Mouse (Mus musculus) MEL (cell line): ENCODE results near the gene Srcin1. TPM values are rescaled to one million over a fixed set of nuclear protein-coding genes. Genes with fewer than 3 reads are reported as not detected.

ENCODE experiments used
- DNase-seq: peaks from one replicate; pipeline ENCODE4 v3.0.0; 2011; ENCODE audit warnings: low read depth, low spot score
- H3K27ac ChIP-seq: 2 replicates; pipeline ENCODE4 v1.5.1; 2012; ENCODE audit warnings: low read depth, mild to moderate bottlenecking, control low read depth, low read length, moderate library complexity; ENCODE audit not compliant: control insufficient read depth
- H3K27me3 ChIP-seq, 2 experiments: fragments of 150-350 bp in 1 of 2; sonication (generic) in 1 of 2; 2 replicates each; pipeline ENCODE4 v1.6.1; 2012; ENCODE audit warnings: low read length in 2 of 2, mild to moderate bottlenecking in 2 of 2, improper control_type of control experiment in 1 of 2, moderate library complexity in 1 of 2; ENCODE audit not compliant: insufficient read depth in 2 of 2, control insufficient read depth in 1 of 2
- H3K36me3 ChIP-seq, 2 experiments: 2 replicates each; pipeline ENCODE4 v1.6.1; 2012 to 2014; ENCODE audit warnings: low read length in 2 of 2, improper control_type of control experiment in 1 of 2, inconsistent platforms in 1 of 2, mild to moderate bottlenecking in 1 of 2; ENCODE audit not compliant: insufficient read depth in 2 of 2, control insufficient read depth in 1 of 2
- H3K4me1 ChIP-seq, 2 experiments: fragments of 150-350 bp in 1 of 2; sonication (generic) in 1 of 2; 2 replicates each; pipeline ENCODE4 v1.6.1; 2012; ENCODE audit warnings: low read length in 2 of 2, improper control_type of control experiment in 1 of 2, mild to moderate bottlenecking in 1 of 2; ENCODE audit not compliant: insufficient read depth in 2 of 2, control insufficient read depth in 1 of 2
- H3K4me3 ChIP-seq, 2 experiments: fragments of 150-350 bp in 1 of 2; sonication (generic) in 1 of 2; 2 replicates each; pipeline ENCODE4 v1.5.1; 2012; ENCODE audit warnings: low read depth in 2 of 2, low read length in 2 of 2, mild to moderate bottlenecking in 2 of 2, moderate library complexity in 2 of 2, control low read depth in 1 of 2, improper control_type of control experiment in 1 of 2; ENCODE audit not compliant: control insufficient read depth in 1 of 2, insufficient read depth in 1 of 2
- H3K79me2 ChIP-seq: 2 replicates; pipeline ENCODE4 v1.6.1; 2012; ENCODE audit warnings: mild to moderate bottlenecking, low read length, moderate library complexity; ENCODE audit not compliant: control insufficient read depth, poor library complexity, insufficient read depth
- H3K9ac ChIP-seq: 2 replicates; pipeline ENCODE4 v1.6.1; 2012; ENCODE audit warnings: low read depth, mild to moderate bottlenecking, control low read depth, low read length, moderate library complexity; ENCODE audit not compliant: control insufficient read depth, poor library complexity, severe bottlenecking
- H3K9me3 ChIP-seq: fragments of 150-350 bp; sonication (generic); replicated peaks from 2 replicates; pipeline ENCODE4 v1.6.1; 2012; ENCODE audit warnings: mild to moderate bottlenecking, low read length, improper control_type of control experiment, moderate library complexity; ENCODE audit not compliant: insufficient read depth
- CHD2 ChIP-seq: IDR thresholded peaks from 2 replicates; pipeline ENCODE4 v1.6.1; 2011; ENCODE audit warnings: low read length, improper control_type of control experiment
- CTCF ChIP-seq, 3 experiments: IDR thresholded peaks in 2 of 3; conservative IDR thresholded peaks in 1 of 3; 2 replicates each; pipeline ENCODE4 v1.5.1; 2011 to 2012; ENCODE audit warnings: low read length in 3 of 3, low read depth in 2 of 3, mild to moderate bottlenecking in 2 of 3, improper control_type of control experiment in 1 of 3, inconsistent platforms in 1 of 3, mixed read lengths in 1 of 3, moderate library complexity in 1 of 3; ENCODE audit not compliant: control insufficient read depth in 1 of 3, insufficient read depth in 1 of 3, poor library complexity in 1 of 3, severe bottlenecking in 1 of 3
- E2F4 ChIP-seq: IDR thresholded peaks from 2 replicates; pipeline ENCODE4 v1.6.1; 2011; ENCODE audit warnings: low read depth, low read length, improper control_type of control experiment, borderline replicate concordance
- ELF1 ChIP-seq: IDR thresholded peaks from 2 replicates; pipeline ENCODE4 v1.6.1; 2014; ENCODE audit warnings: low read depth, mild to moderate bottlenecking, inconsistent platforms, low read length, improper control_type of control experiment, moderate library complexity
- EP300 ChIP-seq, 2 experiments: IDR thresholded peaks; 2 replicates each; pipeline ENCODE4 v1.6.1; 2011; ENCODE audit warnings: improper control_type of control experiment in 2 of 2, low read length in 2 of 2, low read depth in 1 of 2, mild to moderate bottlenecking in 1 of 2
- ETS1 ChIP-seq: IDR thresholded peaks from 2 replicates; pipeline ENCODE4 v1.6.1; 2012; ENCODE audit warnings: low read depth, mild to moderate bottlenecking, inconsistent platforms, low read length, improper control_type of control experiment, moderate library complexity
- GABPA ChIP-seq: IDR thresholded peaks from 2 replicates; pipeline ENCODE4 v1.6.1; 2012; ENCODE audit warnings: low read depth, mild to moderate bottlenecking, inconsistent platforms, low read length, improper control_type of control experiment, moderate library complexity
- GATA1 ChIP-seq: IDR thresholded peaks from 2 replicates; pipeline ENCODE4 v1.6.1; 2011; ENCODE audit warnings: low read depth, low read length, improper control_type of control experiment
- JUND ChIP-seq: IDR thresholded peaks from 2 replicates; pipeline ENCODE4 v1.6.1; 2011; ENCODE audit warnings: low read depth, mild to moderate bottlenecking, improper control_type of control experiment, low read length
- MAFK ChIP-seq: IDR thresholded peaks from 2 replicates; pipeline ENCODE4 v1.6.1; 2011; ENCODE audit warnings: low read depth, mild to moderate bottlenecking, low read length, improper control_type of control experiment, borderline replicate concordance
- MAZ ChIP-seq: IDR thresholded peaks from 2 replicates; pipeline ENCODE4 v1.6.1; 2012; ENCODE audit warnings: low read depth, mild to moderate bottlenecking, inconsistent platforms, low read length, improper control_type of control experiment
- MXI1 ChIP-seq: IDR thresholded peaks from 2 replicates; pipeline ENCODE4 v1.6.1; 2011; ENCODE audit warnings: mild to moderate bottlenecking, low read depth, low read length, improper control_type of control experiment
- MYC ChIP-seq: IDR thresholded peaks from 2 replicates; pipeline ENCODE4 v1.6.1; 2011; ENCODE audit warnings: low read depth, mild to moderate bottlenecking, low read length, improper control_type of control experiment, moderate library complexity
- NELFE ChIP-seq: IDR thresholded peaks from 2 replicates; pipeline ENCODE4 v1.6.1; 2011; ENCODE audit warnings: low read depth, low read length, improper control_type of control experiment
- NRF1 ChIP-seq: IDR thresholded peaks from 2 replicates; pipeline ENCODE4 v1.6.1; 2014; ENCODE audit warnings: low read depth, mild to moderate bottlenecking, inconsistent platforms, low read length, improper control_type of control experiment, moderate library complexity; ENCODE audit not compliant: poor library complexity, insufficient read depth, severe bottlenecking
- POLR2A ChIP-seq, 2 experiments: IDR thresholded peaks; 2 replicates each; pipeline ENCODE4 v1.6.1; 2011 to 2012; ENCODE audit warnings: low read length in 2 of 2, mild to moderate bottlenecking in 2 of 2, control low read depth in 1 of 2, improper control_type of control experiment in 1 of 2, low read depth in 1 of 2, moderate library complexity in 1 of 2; ENCODE audit not compliant: control insufficient read depth in 1 of 2, insufficient read depth in 1 of 2, poor library complexity in 1 of 2
- POLR2AphosphoS2 ChIP-seq: IDR thresholded peaks from 2 replicates; pipeline ENCODE4 v1.6.1; 2011; ENCODE audit warnings: low read length, improper control_type of control experiment
- POLR2AphosphoS5 ChIP-seq: IDR thresholded peaks from 2 replicates; pipeline ENCODE4 v1.6.1; 2012; ENCODE audit warnings: low read depth, borderline replicate concordance, mild to moderate bottlenecking, inconsistent platforms, low read length, moderate library complexity, mixed read lengths
- RAD21 ChIP-seq: IDR thresholded peaks from 2 replicates; pipeline ENCODE4 v1.6.1; 2011; ENCODE audit warnings: mild to moderate bottlenecking, low read depth, low read length, improper control_type of control experiment
- RCOR1 ChIP-seq: IDR thresholded peaks from 2 replicates; pipeline ENCODE4 v1.6.1; 2012; ENCODE audit warnings: low read depth, mild to moderate bottlenecking, inconsistent platforms, low read length, improper control_type of control experiment
- SMC3 ChIP-seq: IDR thresholded peaks from 2 replicates; pipeline ENCODE4 v1.6.1; 2011; ENCODE audit warnings: low read depth, low read length, improper control_type of control experiment
- TCF12 ChIP-seq: IDR thresholded peaks from 2 replicates; pipeline ENCODE4 v1.6.1; 2014; ENCODE audit warnings: low read depth, mild to moderate bottlenecking, inconsistent platforms, low read length, improper control_type of control experiment, moderate library complexity
- ZC3H11A ChIP-seq: IDR thresholded peaks from 2 replicates; pipeline ENCODE4 v1.6.1; 2012; ENCODE audit warnings: low read depth, mild to moderate bottlenecking, inconsistent platforms, low read length, improper control_type of control experiment
- polyA plus RNA-seq, 2 experiments: library from polyadenylated mRNA; stranded (reverse) in 1 of 2; unstranded in 1 of 2; fragments of >175 nt in 1 of 2; fragments of >200 nt in 1 of 2; gene quantifications; 2 replicates each; pipeline versions ENCODE4 v1.2.1 to v1.2.4; 2012; ENCODE audit warnings: low replicate concordance in 2 of 2, low read depth in 1 of 2; ENCODE audit not compliant: insufficient read length in 2 of 2, insufficient read depth in 1 of 2, missing spikeins in 1 of 2
- total RNA-seq: library from RNA; depleted of rRNA; stranded (reverse); fragments of 300-350 nt; gene quantifications from 2 replicates; pipeline ENCODE4 v1.2.3, GENCODE M21; 2012

Gene Srcin1
- total and polyA plus RNA-seq, 3 experiments: 0.04 to 0.10 TPM; not detected in 1

- Histone ChIP-seq H3K9me3 (no peaks in the 10 kb centered on the region), H3K4me1 (peaks cover 4 to 18% of the 10 kb centered on the region in 2 experiments), H3K4me3 (no peak overlapping the region), H3K36me3 (peaks cover 0 to 6% of the 10 kb centered on the region in 2 experiments; a peak in 2 of 4 replicates), H3K27ac (no peak overlapping the region), H3K79me2 (no peaks in the 10 kb centered on the region), H3K27me3 (peaks cover 0 to 1% of the 10 kb centered on the region in 2 experiments; a peak in 2 of 4 replicates)
- DNase-seq: no peak
- TF ChIP-seq CTCF (IDR thresholded peaks at IDR 0.05 in 2 of 3, conservative IDR thresholded peaks at IDR 0.05 in 1 of 3; ENCODE audit: control insufficient read depth in 1 of 3, insufficient read depth in 1 of 3, low read depth in 2 of 3, low read length in 3 of 3, poor library complexity in 1 of 3, severe bottlenecking in 1 of 3) (no peak), MAZ (no peak), ETS1 (no peak), SMC3 (no peak), RAD21 (no peak), ELF1 (no peak), ZC3H11A (no peak), NRF1 (no peak)
- TF ChIP-seq, all 39 proteins: peak for 0
- no peak overlapping the region for H3K9ac ChIP-seq
Measured at GRCm38 (mm10) chr11:97536083-97536747, 39.8 kb downstream of the Srcin1 start.

- H3K27me3 ChIP-seq: peaks cover 0 to 1% of the 10 kb centered on the region in 2 experiments; a peak in 2 of 4 replicates
- TF ChIP-seq ETS1: no peak
- no peak for TF ChIP-seq EP300 (IDR thresholded peaks at IDR 0.05; ENCODE audit: low read depth in 1 of 2, low read length in 2 of 2)
- no peak for TF ChIP-seq MYC
- no peak for TF ChIP-seq NELFE
- no peak for TF ChIP-seq MAZ
- no peak for TF ChIP-seq MXI1
- TF ChIP-seq RCOR1: no peak
- no peak for TF ChIP-seq GABPA
- TF ChIP-seq POLR2AphosphoS5: no peak
- TF ChIP-seq POLR2A (IDR thresholded peaks at IDR 0.05; ENCODE audit: control insufficient read depth in 1 of 2, insufficient read depth in 1 of 2, low read depth in 1 of 2, low read length in 2 of 2, poor library complexity in 1 of 2): no peak
- TF ChIP-seq POLR2AphosphoS2: no peak
- no peak for TF ChIP-seq MAFK
- no peak for TF ChIP-seq CHD2
- TF ChIP-seq TCF12: no peak
- TF ChIP-seq CTCF (IDR thresholded peaks at IDR 0.05 in 2 of 3, conservative IDR thresholded peaks at IDR 0.05 in 1 of 3; ENCODE audit: control insufficient read depth in 1 of 3, insufficient read depth in 1 of 3, low read depth in 2 of 3, low read length in 3 of 3, poor library complexity in 1 of 3, severe bottlenecking in 1 of 3): no peak
- TF ChIP-seq RAD21: no peak
- no peak for TF ChIP-seq E2F4
- TF ChIP-seq GATA1: no peak
- no peak for TF ChIP-seq JUND
- TF ChIP-seq, all 39 proteins: peak for 0
- Histone ChIP-seq H3K36me3 (peaks cover 0 to 5% of the 10 kb centered on the region in 2 experiments; a peak in 2 of 4 replicates), H3K9ac (no peak overlapping the region), H3K79me2 (no peaks in the 10 kb centered on the region), H3K4me1 (peaks cover 4 to 15% of the 10 kb centered on the region in 2 experiments), H3K9me3 (no peaks in the 10 kb centered on the region), H3K27ac (no peak overlapping the region), H3K4me3 (no peak overlapping the region)
- no peak for DNase-seq
Measured at GRCm38 (mm10) chr11:97535660-97536059, 40.3 kb downstream of the Srcin1 start.
